Mouse (Mus musculus): Measurements from ENCODE around the gene Slc5a7.

DNA sequence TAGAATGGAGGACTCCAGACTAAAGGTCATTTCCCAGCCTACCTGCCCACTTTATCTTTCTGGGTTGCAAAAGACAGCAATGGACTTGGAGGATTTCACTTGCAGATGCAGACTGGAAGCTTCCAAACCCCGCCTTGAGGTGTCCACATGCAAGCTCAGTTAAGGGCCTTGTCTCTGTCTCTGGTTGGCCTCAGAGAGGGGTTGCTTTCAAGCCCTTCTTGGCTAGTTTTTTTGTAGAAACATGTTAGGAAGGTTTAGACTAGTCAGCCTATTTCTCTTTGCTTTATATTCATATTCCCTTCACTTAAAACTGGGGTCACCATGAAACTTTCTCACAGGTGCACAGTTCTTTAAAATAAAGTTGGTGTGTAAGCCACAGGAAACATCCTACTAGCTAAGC, at the start of gene Slc5a7:
- no peak for TF ChIP-seq CTCF (IDR thresholded peaks at IDR 0.05; ENCODE audit: extremely low read depth, insufficient read length, insufficient replicate concordance, low read depth, low read length)
- no peak for TF ChIP-seq POLR2A (IDR thresholded peaks at IDR 0.05; ENCODE audit: low read depth, low read length)

Measured in small intestine, adult 2 months (tissue).